Mouse (Mus musculus) small intestine, adult 2 months (tissue): Measurements from ENCODE around the gene Tmed2.

Experiments
- CTCF ChIP-seq: fragments of 200-500 bp; IDR thresholded peaks from 2 replicates; pipeline ENCODE4 v1.5.1; 2012; ENCODE audit warnings: low read depth, mild to moderate bottlenecking, control low read depth, inconsistent platforms, low read length, moderate library complexity, mixed read lengths; ENCODE audit not compliant: insufficient replicate concordance, insufficient read length; ENCODE audit errors: extremely low read depth
- POLR2A ChIP-seq: fragments of 200-500 bp; IDR thresholded peaks from 2 replicates; pipeline ENCODE4 v1.6.1; 2012; ENCODE audit warnings: low read depth, mild to moderate bottlenecking, control low read depth, inconsistent platforms, low read length, moderate library complexity

DNA sequence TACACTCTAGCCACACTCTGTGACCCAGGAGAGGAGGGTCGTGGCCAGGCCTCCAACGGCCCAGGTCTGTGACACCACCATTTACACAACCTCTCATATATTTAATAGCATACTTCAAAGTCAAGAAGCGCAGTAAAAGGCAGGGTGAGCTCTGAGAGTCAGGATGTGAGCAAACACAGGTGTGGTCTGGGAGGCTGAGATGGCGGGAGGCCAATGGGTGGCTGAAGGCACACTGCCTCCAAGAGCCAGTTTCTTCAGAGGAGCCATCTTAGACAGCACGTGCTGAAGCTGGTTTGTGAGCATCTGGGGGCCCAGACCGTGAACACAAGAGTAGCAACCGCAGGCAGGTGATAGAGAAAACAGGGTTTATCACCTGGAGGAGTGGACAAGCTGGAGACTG, 35.0 kb downstream of the Tmed2 start:
- TF ChIP-seq CTCF (no peak), POLR2A (no peak)
